Mouse (Mus musculus) mesoderm, embryonic 11.5 days (tissue): Measurements from ENCODE around the gene Apoa4.
A peak's percentile ranks its signal among the peaks of the same experiment; 100 is the strongest.

ENCODE experiments used
- DNase-seq: peaks from one replicate; pipeline ENCODE4 v3.0.0-alpha.2; 2012; ENCODE audit warnings: low read depth, low spot score

Apoa4 gene

GRCm38 (mm10) chr9:46224945-46225660 lies 15.4 kb upstream of the Apoa4 start:
- DNase-seq = no peak

- DNase-seq = no peak
These were observed 13.4 kb upstream of the Apoa4 start for GRCm38 (mm10) chr9:46227064-46227614.

GRCm38 (mm10) chr9:46228491-46228890 lies 12.0 kb upstream of the Apoa4 start, which contains the start of gene Apoa1:
Gene Apoa1 (plus strand): TSS chr9:46228580.
- no peak for DNase-seq

- DNase-seq = peak; percentile 93
These were observed 10.7 kb upstream of the Apoa4 start for GRCm38 (mm10) chr9:46229573-46230449.

- DNase-seq = peak; percentile 28
These were observed 10.0 kb upstream of the Apoa4 start for GRCm38 (mm10) chr9:46230450-46230975.

GRCm38 (mm10) chr9:46235196-46235595 lies 5.3 kb upstream of the Apoa4 start:
- DNase-seq = no peak

GRCm38 (mm10) chr9:46235596-46235648 lies 5.1 kb upstream of the Apoa4 start, which contains the start of gene Apoc3:
Gene Apoc3 (minus strand): TSS chr9:46235636.
- no peak for DNase-seq

GRCm38 (mm10) chr9:46235649-46236048 lies 4.8 kb upstream of the Apoa4 start:
- no peak for DNase-seq

GRCm38 (mm10) chr9:46238850-46239249 lies 1.6 kb upstream of the Apoa4 start:
- no peak for DNase-seq

- no peak for DNase-seq
These were observed 1.3 kb downstream of the Apoa4 start for GRCm38 (mm10) chr9:46241818-46242217.

GRCm38 (mm10) chr9:46243122-46243521 lies 2.6 kb downstream of the Apoa4 start:
- DNase-seq = no peak

GRCm38 (mm10) chr9:46243584-46243983 lies 3.1 kb downstream of the Apoa4 start:
- DNase-seq = no peak

- DNase-seq = peak; percentile 86
These were observed 6.3 kb downstream of the Apoa4 start for GRCm38 (mm10) chr9:46246752-46247324.

GRCm38 (mm10) chr9:46256177-46256576 lies 15.7 kb downstream of the Apoa4 start:
- no peak for DNase-seq

GRCm38 (mm10) chr9:46256658-46257385 lies 16.3 kb downstream of the Apoa4 start:
- DNase-seq = no peak

- no peak for DNase-seq
These were observed 17.1 kb downstream of the Apoa4 start for GRCm38 (mm10) chr9:46257546-46257945.

GRCm38 (mm10) chr9:46259111-46259510 lies 18.6 kb downstream of the Apoa4 start:
- no peak for DNase-seq

GRCm38 (mm10) chr9:46261131-46261530 lies 20.6 kb downstream of the Apoa4 start:
- no peak for DNase-seq

GRCm38 (mm10) chr9:46268343-46268873 lies 27.9 kb downstream of the Apoa4 start, which contains the start of gene Apoa5:
Gene Apoa5 (plus strand): TSS chr9:46268633.
- DNase-seq = no peak

GRCm38 (mm10) chr9:46269125-46269524 lies 28.6 kb downstream of the Apoa4 start:
- no peak for DNase-seq

- no peak for DNase-seq
These were observed 30.3 kb downstream of the Apoa4 start for GRCm38 (mm10) chr9:46270782-46271181.
